Mouse (Mus musculus) embryonic fibroblast, embryonic 13.5 days (primary cell): ENCODE measurements around the gene Usp40. TPM values are rescaled to one million over a fixed set of nuclear protein-coding genes. Genes with fewer than 3 reads are reported as not detected.
"Not testable (repeated sequence)": the region's sequence is repeated elsewhere in the genome, so short reads cannot be mapped to it uniquely, and the experiment has no call there.

Experiments used
- H3K27ac ChIP-seq: 2 replicates; pipeline ENCODE4 v1.5.1; 2012; ENCODE audit warnings: low read length, control low read depth, inconsistent platforms; ENCODE audit not compliant: insufficient read depth
- H3K4me1 ChIP-seq: 2 replicates; pipeline ENCODE4 v1.6.1; 2011; ENCODE audit warnings: low read length; ENCODE audit not compliant: control insufficient read depth, insufficient read depth
- H3K4me3 ChIP-seq: 2 replicates; pipeline ENCODE4 v1.5.1; 2011; ENCODE audit warnings: mild to moderate bottlenecking, control low read depth, low read length; ENCODE audit not compliant: insufficient read depth
- CTCF ChIP-seq: IDR thresholded peaks from 2 replicates; pipeline ENCODE4 v1.5.1; 2011; ENCODE audit warnings: mild to moderate bottlenecking, control low read depth, low read length, moderate library complexity, borderline replicate concordance; ENCODE audit not compliant: insufficient read depth
- POLR2A ChIP-seq: IDR thresholded peaks from 2 replicates; pipeline ENCODE4 v1.6.1; 2011; ENCODE audit warnings: low read depth, mild to moderate bottlenecking, control low read depth, low read length, moderate library complexity
- polyA plus RNA-seq: library from polyadenylated mRNA; stranded (reverse); fragments of >200 nt; gene quantifications from 2 replicates; pipeline ENCODE4 v1.2.4, GENCODE M21; 2011; ENCODE audit warnings: low read depth; ENCODE audit not compliant: missing spikeins, insufficient read length

Gene Usp40
- 40.6 and 44.4 TPM in 2 replicates for polyA plus RNA-seq

DNA sequence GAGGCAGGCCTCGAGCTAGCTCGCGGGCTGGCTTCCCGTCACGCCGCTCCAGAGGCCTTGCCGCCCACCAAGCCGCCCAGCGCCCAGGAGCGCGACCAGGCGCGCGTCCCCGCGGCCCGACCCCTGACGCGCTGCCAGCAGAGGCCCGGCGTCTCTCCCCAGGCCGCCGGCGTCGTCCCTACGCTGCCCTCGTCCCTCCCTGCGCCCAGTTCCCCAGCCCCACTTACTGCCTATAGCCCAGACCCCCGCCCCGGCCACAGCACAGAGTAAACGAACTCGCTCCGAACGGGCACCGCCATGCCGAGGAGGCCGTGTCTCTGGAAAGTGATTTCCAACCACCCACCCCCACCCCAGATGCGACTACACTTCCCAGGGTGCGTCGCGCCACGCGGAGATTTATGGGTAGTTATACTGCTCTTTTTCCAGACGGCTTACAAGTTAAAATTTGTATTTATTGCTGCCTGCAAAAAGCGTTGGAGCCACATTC is at the start of gene Usp40:
Gene Usp40, minus strand, starts transcription at position 341 of the 487 bp plus-strand sequence.
- H3K27ac ChIP-seq, result peak within 1 kb of the TSS; percentile 38
- TF ChIP-seq CTCF (no peak), POLR2A (peak; percentile 59)
- no peaks in the 10 kb centered on the region for H3K4me1 ChIP-seq
- peak within 1 kb of the TSS; percentile 55 for H3K4me3 ChIP-seq

- Histone ChIP-seq H3K27ac (no peak within 1 kb of the TSS), H3K4me3 (no peak within 1 kb of the TSS), H3K4me1 (no peaks in the 10 kb centered on the region)
- TF ChIP-seq POLR2A (no peak), CTCF (no peak)
Observed at GRCm38 (mm10) chr1:88055088-88055487, 46.7 kb upstream of the Usp40 start, which contains the start of gene Ugt1a10. Ugt1a10 (plus strand) TSS chr1:88055388.

- not testable (repeated sequence) for H3K4me1 ChIP-seq, H3K4me3 ChIP-seq, H3K27ac ChIP-seq
Observed at GRCm38 (mm10) chr1:88047408-88047807, 39.1 kb upstream of the Usp40 start.

DNA sequence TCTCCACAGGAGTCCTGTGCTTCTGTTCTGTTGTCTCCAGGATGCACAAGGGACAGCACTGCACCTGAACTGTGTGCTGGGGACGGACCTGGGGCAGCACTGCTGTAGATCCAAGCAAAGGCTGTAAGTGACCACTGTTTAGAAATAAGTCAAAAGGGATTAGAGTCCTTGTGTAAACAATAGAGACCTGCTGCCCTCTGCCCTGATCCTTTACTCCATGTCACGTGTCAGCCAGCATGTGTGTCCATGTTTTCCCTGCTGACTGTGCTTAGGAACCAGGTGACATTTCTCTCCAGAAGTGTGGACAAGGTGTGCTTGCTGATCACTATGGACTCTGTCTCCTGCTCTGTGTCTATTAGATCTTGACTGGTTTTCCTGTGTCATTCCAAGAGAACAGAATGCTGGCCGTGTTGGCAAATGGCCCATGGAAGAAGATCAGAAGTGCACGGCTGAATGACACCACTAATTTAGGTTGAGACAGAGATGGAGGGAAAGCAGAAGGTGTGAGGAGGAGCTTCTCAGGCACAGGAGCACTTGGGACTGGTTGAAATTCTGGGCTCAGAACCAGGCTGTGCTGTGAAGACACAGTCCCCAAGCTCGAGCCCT is 36.6 kb upstream of the Usp40 start:
- H3K4me3 ChIP-seq, H3K4me1 ChIP-seq, H3K27ac ChIP-seq: not testable (repeated sequence)

DNA sequence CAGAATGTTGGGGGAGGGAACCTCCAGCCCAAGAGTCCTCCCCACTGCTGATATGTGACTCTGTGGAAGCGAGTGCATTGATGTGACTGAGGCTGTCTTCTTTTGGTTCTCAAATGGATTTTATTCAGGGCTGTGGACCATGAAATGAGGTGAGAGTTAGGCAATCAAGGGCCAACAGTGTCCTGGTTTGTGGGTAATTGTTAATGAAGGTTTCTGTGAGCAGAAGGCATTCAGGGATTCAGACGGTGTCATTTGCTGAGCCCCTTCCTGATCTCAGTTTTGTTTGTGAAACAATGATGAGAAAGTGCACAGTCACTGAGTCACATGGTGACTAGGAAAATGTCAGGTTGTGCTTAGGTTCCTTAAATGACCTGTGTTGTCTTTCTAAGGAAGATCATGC is 34.7 kb upstream of the Usp40 start:
- H3K27ac ChIP-seq, H3K4me1 ChIP-seq, H3K4me3 ChIP-seq: not testable (repeated sequence)

- not testable (repeated sequence) for H3K27ac ChIP-seq, H3K4me3 ChIP-seq, H3K4me1 ChIP-seq
Observed at GRCm38 (mm10) chr1:88025244-88025643, 16.9 kb upstream of the Usp40 start.

DNA sequence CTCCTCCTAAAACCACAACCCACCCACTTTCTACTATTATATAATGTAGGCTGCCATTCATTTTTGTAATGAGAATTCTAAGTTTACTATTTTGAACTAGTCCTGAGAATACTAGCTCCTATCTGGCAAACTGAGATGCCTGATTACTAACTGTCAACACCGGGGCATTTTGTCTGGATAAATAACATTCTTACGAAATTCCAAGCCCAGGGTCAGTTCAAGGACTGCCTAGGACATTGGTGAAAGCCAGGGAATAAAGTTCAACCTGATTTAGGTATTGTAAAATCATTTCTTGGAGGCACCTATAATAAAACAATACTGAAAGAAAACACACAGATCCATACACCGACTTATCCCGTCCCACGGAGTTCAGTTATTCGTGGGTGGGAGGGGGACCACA is 7.0 kb upstream of the Usp40 start:
- Histone ChIP-seq H3K27ac (no peak overlapping the region), H3K4me1 (no peaks in the 10 kb centered on the region), H3K4me3 (no peak overlapping the region)
- no peak for TF ChIP-seq CTCF
- TF ChIP-seq POLR2A, result no peak

DNA sequence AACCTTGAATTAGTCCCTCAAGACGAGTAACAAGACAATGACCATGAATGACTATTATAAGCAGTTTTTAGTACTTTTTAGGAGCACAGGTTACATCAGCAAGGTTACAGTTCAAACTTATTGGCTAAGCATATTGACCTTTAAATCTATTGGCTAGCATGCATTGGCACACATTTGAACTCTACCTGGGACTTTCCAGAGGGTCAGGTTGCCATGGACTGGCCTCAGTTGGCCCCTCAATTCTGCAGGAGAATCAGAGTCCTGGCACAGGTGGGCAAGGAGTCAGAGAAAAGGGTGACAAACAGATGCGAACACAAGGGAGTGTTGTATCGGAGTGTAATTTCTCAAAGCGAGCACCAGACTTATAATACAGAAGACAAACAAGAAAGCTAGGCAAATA is 6.3 kb upstream of the Usp40 start:
- Histone ChIP-seq H3K27ac (no peak overlapping the region), H3K4me1 (no peaks in the 10 kb centered on the region), H3K4me3 (no peak overlapping the region)
- TF ChIP-seq POLR2A (no peak), CTCF (no peak)

- Histone ChIP-seq H3K4me1 (no peaks in the 10 kb centered on the region), H3K4me3 (no peak overlapping the region), H3K27ac (no peak overlapping the region)
- TF ChIP-seq CTCF (no peak), POLR2A (no peak)
Observed at GRCm38 (mm10) chr1:88014194-88014593, 5.8 kb upstream of the Usp40 start.

GRCm38 (mm10) chr1:88013726-88014125 is 5.4 kb upstream of the Usp40 start:
- H3K4me3 ChIP-seq, result no peak overlapping the region
- H3K27ac ChIP-seq, result no peak overlapping the region
- H3K4me1 ChIP-seq, result no peaks in the 10 kb centered on the region
- TF ChIP-seq POLR2A, result no peak
- TF ChIP-seq CTCF, result no peak

GRCm38 (mm10) chr1:88009521-88009920 is 1.2 kb upstream of the Usp40 start:
- Histone ChIP-seq H3K4me1 (no peaks in the 10 kb centered on the region), H3K4me3 (no peak overlapping the region), H3K27ac (no peak overlapping the region)
- no peak for TF ChIP-seq POLR2A
- no peak for TF ChIP-seq CTCF

- TF ChIP-seq CTCF, result no peak
- TF ChIP-seq POLR2A, result no peak
- no peak overlapping the region for H3K27ac ChIP-seq
- H3K4me3 ChIP-seq, result no peak overlapping the region
Observed at GRCm38 (mm10) chr1:88008735-88009134, 384 bp upstream of the Usp40 start.

More at GRCm38 (mm10) chr1:88008735-88009134, 384 bp upstream of the Usp40 start:
- H3K4me1 ChIP-seq, result no peaks in the 10 kb centered on the region
